Mouse (Mus musculus) liver, embryonic 18 days (tissue): ENCODE results near the gene Emilin2. TPM values are rescaled to one million over a fixed set of nuclear protein-coding genes. Genes with fewer than 3 reads are reported as not detected.

Experiments used
- polyA plus RNA-seq: library from polyadenylated mRNA; depleted of rRNA; stranded (reverse); fragments of >200 nt; gene quantifications from 2 replicates; pipeline ENCODE4 v1.2.3, GENCODE M21; 2012; rRNA removed

The Emilin2 gene
- 9.3 and 9.5 TPM in 2 replicates for polyA plus RNA-seq

DNA sequence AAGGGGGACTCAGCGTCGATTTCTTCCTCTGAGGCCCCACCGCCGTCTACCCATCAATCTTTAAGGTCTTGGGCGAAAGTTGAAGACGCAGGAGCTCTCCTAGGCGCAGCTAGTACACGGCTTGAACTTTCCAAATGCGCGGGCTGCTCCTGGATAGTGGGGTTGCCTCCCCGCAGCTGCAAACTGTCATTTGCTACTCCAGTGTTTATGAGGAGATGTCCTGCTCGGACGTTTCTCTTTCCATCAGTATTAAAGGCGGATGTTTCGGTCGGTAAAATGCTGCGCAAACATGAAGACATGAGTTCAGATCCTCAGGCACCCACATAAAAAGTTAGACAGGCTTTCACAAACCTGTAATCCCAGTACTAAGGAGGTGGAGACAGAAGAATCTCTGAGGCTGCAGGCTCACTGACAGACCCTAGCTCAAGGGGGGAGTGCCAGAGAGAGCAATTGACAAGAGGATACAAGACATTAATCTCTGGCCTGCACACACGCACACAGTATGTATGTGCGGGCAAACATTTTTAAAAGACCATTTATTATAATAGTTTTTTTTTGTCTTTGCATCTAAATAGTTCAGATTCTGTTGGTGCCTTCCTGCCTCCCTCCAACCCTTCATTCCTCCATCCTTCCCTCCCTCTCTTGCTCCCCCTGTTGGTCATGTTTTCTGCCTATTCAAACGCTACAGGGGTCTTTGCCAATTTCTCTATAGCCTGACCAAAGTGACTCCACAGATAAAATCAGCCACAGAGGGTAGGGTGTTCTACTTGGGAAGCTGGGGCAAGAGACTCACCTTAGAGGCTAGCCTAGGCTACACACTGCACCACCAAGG, at the start of gene Emilin2:
Gene Emilin2 (minus strand): TSS at position 639 of the 832 bp plus-strand sequence.

Other genes with a start within 250 kb of the Emilin2 start
- 35.6 and 44.7 TPM in 2 replicates for gene Lpin2, start 129.4 kb downstream of the Emilin2 start, polyA plus RNA-seq
- 0.24 and 0.30 TPM in 2 replicates for gene Gm4707, start 147.9 kb upstream of the Emilin2 start, polyA plus RNA-seq
- 12.7 and 13.8 TPM in 2 replicates for gene Smchd1, start 163.4 kb upstream of the Emilin2 start, polyA plus RNA-seq
- gene Ndc80, start 214.9 kb upstream of the Emilin2 start, polyA plus RNA-seq: 7.2 and 7.5 TPM in 2 replicates
- gene Spdya, start 240.1 kb upstream of the Emilin2 start, polyA plus RNA-seq: 0.02 and 0.06 TPM in 2 replicates